Mouse (Mus musculus): ENCODE measurements around the gene C1qtnf9.

C1qtnf9 gene

DNA sequence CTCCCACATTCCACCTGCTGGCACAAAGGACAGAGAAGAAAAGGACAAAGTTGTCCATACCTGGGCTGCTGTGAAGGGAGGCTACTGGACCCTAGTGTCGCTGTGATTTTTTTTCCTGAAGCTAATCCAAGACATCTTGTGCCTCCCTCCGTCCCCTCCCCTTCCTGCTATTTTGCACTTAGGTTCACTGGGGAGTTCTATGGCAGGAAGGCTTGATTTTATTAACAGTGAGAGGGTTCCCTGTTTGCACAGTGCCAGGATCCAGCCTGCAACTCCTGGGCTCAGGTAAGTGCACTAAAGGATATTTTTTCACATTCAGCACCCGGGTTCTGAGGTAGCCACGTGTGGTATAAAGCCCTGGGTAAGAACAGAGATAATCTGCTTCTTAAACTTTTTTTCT is at the start of gene C1qtnf9:
C1qtnf9 (plus strand) TSS at position 251 of the 400 bp plus-strand sequence.
- DNase-seq (ENCODE audit: low read depth, low spot score), result no peak

DNA sequence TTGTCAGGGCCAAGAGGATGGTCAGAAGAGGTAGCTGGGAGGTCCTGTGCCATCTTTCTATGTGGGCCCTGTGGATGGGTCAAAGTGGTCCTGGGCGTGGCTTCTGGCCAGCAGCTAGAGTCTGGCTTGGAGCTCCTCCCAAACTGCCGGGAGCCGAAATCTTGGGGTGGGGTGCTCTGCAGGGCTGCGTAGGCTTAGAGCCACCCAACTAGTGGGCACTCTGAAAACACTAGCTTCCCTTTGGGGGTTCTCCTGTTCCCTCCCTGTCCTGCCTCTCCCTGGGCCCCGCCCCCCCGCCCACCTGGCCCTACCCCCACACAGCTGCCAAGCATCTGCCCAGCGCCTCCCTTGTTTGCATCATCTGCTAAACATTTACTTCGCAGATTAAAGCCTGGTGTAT is 46.6 kb upstream of the C1qtnf9 start:
- no peak for DNase-seq (ENCODE audit: low read depth, low spot score)

DNA sequence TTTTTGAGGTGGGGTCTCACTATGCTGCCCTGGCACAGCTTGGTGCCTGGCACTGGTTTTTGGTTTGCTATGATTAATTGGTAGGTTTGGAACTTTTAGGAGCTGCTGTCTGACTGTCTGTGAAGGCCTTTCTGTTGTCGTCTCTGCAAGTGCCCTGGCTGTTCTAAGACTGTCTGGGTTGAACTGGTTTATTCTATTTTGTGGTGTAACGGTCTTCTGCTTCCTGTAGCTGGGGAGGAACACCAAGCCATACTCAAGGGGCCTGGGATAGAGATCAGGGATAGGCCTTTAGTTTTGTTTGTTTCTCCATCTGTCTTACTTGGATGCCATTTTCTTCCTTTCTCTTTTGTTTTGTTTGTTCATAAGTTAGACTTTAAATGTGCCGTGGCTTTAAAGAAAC is 46.0 kb upstream of the C1qtnf9 start:
- DNase-seq (ENCODE audit: low read depth, low spot score), result no peak

DNA sequence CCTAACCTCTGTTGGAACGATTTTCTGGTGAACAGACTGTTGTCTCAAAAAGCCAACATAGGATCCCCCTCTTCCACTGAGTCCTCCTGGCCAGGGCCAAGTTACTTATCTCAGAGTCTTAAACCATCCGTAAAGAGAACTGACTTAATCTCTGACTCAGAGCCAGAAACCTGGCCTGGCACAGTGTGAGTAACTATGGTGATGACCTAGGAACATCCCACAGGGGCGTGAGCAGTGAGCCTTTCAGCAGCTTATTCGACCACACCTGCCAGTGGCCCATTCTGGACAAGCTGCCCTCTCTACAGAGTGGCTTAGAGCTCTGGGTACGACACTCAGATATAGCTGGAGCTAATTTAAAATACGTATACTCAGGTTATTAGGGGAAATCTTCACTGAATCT is 41.8 kb upstream of the C1qtnf9 start:
- DNase-seq (ENCODE audit: low read depth, low spot score), result no peak

DNA sequence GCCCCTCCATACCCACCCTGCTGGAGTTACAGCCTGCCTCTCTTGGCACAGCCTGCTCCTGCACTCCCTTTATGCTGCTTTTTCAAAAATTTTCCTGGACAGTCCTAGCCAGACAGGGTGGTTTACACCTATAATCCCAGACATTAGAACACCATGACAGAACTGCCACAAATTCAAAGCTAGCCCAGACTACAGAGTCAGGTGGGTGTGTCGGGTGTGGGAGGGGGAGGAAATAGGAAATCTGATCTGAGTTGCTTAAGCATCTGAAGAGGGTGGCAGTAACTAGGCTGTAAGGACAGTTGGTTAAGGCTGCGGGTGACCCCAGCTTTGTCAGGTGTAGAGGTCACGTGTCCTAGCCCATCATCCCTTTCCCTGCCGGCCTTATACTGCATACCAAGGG is 40.8 kb upstream of the C1qtnf9 start:
- DNase-seq (ENCODE audit: low read depth, low spot score), result no peak

DNA sequence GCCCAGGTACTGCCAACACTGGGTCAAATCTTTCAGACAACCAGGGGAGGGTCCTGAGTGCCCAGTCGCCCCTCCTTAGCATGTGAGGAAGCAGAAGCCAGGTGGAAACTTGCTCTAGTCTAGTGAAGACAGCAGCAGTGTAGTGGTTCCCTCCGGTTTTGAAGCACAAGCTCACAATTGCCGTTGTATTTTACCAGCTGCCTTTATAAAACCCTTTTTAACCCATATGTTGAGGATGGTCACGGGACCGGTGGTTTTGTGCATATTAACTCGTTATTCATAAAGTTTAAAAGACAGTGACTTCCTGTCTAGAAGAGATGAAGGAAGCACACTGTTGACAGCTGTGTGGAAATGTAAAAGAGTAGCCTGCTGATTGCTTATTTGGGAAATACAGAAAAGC is 35.9 kb upstream of the C1qtnf9 start:
- DNase-seq (ENCODE audit: low read depth, low spot score), result no peak

DNA sequence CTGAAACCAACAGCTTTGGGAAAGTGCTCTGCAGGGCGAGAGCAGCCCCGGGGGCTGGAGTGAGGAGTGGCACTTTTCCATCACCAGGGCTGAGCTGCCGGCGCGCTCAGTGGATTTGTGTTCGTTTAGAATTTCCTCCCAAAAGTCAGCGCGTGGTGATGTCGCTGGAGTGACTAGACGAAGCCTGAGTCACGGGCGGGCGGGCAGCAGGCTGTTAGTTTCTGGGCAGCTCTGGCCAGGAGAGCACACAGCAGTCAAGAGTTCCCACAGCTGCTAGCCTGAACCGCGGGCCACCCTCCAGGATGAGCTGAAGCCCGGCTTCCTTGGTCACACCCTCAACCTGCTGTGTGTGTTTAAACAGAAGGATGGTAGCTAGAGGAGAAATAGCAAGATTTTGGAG is 35.1 kb upstream of the C1qtnf9 start:
- DNase-seq (ENCODE audit: low read depth, low spot score), result no peak

DNA sequence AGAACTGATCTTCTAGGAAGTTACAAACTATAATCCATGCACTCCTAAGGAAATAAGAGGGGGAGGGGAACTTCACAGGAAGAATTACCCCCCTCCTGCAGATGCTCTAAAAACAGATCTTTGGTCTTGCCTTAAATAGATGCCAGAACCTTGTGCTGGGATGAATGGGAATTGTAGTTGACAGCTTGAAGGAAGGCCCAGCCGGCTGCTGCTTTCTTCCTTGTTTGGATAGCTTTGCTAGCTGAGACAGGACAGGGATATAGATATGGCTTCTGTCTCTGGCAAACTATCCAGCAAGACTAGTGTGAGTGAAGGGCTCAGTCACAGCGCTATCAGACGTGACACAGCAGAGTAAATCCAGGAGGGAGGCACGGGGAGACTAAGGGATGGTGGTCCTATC is 34.2 kb upstream of the C1qtnf9 start:
- no peak for DNase-seq (ENCODE audit: low read depth, low spot score)

DNA sequence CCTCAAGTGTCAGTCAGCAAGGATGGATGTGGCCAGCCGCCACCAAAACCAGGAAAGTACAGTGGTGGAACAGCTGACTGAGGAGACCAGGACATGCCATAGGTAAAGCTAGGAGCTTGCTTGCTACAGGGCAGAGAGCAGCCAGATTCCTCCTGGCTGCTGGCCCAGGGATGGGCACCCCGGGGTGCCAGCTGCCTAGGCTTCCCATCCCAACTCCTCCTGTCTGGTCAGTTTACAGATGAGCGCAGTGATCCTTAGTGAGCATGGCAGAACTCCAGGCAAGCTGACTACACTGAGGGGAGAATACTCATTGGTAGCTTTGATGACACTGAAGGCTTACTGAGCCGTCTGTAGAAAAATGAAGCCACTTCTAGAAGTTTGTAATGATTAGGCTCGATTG is 32.7 kb upstream of the C1qtnf9 start:
- DNase-seq (ENCODE audit: low read depth, low spot score), result no peak

DNA sequence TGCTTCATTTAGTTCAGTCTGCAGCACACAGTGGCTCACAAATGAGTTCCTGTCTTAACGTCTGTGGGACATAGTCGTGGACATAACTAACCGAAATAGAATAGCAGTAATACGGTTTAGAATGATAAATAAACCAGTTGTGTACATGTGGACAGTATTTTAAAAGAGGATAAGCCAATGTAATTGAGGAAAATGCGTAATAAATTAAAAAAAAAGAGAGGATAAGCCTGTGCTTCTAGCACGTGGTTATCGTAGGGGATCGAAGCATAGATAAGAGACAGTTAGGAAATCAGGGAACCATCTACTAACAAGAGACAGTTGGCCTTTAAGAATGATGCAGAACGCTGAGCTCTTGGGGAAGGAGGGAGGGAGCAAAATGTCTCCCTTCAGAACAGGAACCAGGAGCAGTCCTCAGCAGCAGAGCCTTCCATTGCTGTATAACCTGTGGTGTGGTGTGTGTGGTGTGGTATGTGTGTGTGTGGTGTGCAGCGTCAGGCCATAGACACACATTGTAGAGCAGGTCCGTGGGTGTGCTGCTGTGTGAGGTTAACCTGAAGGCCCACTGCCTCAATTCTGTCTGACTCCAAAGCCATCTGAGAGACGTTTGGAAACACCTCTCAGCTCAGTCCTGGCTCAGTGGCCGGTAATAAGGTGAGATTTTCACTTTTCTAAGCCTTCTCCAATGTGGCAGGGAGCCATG is 31.9 kb upstream of the C1qtnf9 start:
- DNase-seq (ENCODE audit: low read depth, low spot score), result no peak

DNA sequence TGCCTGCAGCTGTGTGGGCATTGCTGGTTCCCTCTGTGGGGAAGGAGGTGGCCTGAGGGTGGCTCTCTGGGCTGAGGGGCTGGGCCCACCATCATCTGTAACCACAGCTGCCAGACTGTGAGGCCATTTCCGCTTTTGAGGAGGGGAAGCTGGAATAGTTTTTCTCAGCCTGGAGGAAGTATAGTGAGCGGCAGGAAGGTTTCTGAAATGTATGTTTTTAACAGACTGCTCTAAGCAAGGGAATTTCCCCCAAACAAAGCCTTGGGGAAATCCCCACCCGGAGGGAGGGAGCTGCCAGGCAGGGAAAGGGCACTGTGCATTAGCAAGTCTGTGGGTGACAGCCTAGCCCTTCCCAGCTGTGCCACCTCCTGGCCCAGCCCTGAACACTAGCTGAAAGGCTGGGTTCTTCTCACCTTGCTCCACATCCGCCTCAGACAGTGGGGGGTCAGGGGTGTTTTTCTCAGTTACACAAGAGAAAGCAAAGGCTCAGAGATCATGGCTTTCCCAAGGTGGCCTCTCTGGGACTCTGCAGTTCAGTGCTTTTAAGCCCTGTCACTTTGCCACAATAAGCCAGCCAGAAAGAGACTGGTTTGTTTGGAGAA is 31.2 kb upstream of the C1qtnf9 start:
- peak; percentile 87 for DNase-seq (ENCODE audit: low read depth, low spot score)

DNA sequence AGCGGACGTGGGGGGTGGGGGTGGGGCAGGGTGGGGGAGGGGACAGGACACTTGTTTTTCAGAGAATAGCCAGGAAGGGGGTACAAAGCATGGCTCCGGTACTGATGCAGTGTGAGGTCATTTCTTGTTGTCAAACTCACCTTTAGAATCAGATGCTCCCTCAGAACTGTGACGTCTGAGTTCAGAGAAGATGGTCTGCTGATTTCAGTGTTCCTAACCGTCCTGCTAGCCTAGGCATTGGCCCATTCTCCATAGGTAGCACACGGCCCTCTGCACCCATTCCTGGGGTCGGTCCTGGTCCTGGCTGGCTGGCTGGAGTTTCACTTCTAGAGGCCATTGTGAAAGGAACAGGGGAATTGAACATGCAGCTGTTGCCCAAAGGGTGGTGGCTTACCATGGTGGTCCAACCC is 30.7 kb upstream of the C1qtnf9 start:
- no peak for DNase-seq (ENCODE audit: low read depth, low spot score)

DNA sequence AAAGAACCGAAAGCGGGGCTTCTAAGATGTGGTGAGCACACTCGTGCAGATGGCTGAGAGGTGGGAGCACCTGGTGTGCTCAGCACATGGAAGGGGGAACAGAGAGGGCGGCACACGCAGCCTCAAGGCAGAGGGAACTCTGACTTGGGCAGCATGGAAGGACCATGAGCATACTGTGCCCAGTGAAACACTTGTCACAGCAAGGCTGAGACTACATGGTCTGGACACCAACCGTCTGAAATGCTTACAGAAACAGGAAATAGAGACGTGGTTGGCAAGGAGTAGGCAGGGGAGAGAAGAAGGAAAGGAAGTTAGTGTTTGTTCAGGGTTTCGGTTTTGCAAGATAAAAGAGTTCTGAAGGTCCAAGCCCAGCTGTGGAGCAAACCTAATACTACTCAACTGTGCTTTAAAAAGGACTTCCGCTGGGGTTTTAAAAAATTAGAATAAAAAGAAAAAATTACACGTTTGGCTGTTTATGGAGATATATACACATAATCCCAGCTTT is 29.4 kb upstream of the C1qtnf9 start:
- DNase-seq (ENCODE audit: low read depth, low spot score), result peak; percentile 89

DNA sequence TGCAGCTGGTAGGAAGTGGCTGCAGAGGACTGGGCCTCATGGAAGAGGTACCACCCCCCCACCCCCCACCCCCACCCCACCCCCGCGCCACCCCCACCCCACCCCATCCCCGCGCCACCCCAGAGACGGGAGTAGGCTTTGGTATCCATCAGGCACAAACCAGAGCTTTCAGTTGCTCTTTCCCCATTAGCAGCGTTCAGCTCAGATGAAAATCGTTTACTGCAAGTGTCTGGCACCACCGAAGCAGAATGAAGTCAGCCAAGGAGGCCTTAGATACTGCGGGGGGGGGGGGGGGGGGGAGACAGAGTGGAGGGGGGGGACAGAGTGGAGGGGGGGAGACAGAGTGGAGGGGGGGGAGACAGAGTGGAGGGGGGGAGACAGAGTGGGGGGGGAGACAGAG is 28.8 kb upstream of the C1qtnf9 start:
- no peak for DNase-seq (ENCODE audit: low read depth, low spot score)

DNA sequence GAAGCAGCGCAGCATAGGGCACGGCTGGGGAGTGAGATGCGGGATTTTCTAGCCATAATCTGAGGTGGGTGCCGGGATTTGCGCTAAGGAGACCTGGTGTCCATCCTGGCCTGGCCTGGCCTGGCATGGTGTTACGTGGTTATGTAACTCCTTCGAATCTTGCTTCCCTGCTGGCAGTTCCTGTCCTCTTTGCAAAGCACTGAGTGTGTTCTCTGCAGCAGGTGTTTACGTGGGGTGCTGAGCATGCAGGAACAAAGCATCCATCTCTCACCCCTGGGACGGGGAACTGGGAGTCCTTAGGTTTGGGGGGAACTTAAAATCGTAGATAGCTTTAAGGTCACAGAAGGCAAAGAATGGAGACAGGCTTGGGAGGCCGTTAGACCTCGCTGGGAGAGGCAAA is 28.3 kb upstream of the C1qtnf9 start:
- DNase-seq (ENCODE audit: low read depth, low spot score), result peak; percentile 26

DNA sequence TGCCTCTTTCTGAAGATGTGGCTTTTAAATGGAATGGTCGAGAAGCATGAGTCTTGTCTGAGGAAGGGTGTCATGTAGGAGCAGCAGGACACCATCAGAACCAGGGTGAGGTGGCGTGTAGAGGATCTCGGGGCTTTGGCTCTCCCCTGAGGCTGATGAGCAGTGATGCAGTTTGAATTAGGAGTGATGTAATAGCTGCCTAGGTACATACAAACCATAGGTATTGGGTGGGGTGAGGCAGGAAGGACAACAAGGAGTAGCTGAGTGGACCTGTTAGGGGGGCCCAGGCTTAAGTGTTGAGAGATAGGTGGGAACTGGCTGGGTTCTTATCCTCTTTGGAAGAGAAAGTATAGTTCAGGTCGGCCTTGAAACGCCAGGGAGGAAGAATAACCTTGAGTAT is 27.4 kb upstream of the C1qtnf9 start:
- no peak for DNase-seq (ENCODE audit: low read depth, low spot score)

DNA sequence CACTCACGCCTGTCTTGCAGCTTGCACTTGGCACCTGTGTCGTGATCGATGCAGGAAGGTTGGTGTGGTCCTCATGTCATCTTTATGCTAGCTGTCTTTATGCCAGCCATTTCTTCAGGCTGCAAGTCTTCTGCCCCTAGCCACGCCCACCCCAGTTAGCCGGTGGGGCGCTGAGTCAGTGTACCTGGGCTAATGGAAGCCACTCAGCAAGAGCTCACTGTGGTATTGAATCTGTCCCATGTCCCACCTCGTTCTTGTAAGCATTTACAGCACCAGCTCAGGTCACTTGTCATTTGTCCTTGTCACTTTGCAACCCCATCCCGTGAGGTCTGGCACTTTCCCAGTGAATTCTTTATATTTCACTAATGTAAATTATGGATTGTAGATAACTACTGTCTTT is 26.9 kb upstream of the C1qtnf9 start:
- no peak for DNase-seq (ENCODE audit: low read depth, low spot score)

DNA sequence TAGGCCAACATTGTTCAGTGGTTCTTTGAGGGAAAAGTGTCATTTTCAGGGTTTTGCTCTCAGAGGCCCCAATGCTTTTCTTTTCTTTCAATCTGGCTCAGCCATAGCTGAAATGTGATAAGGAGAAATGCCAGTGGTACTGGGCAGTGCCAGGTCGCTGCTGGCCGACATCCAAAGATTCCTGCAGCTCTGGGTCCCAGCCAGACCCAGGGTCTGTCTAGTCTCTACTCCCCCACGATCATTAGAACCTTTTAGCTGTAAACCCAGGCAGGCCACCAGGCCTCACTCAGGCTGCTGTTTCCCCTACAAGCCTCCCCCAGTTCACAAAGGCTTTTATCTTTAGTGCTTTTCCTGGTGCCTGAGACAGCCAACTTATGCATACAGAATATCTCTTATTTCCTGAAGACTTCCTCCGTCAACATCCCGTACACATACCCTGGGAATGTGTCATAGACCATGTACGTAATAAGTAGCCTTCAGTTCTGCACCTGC is 26.4 kb upstream of the C1qtnf9 start:
- DNase-seq (ENCODE audit: low read depth, low spot score), result no peak

DNA sequence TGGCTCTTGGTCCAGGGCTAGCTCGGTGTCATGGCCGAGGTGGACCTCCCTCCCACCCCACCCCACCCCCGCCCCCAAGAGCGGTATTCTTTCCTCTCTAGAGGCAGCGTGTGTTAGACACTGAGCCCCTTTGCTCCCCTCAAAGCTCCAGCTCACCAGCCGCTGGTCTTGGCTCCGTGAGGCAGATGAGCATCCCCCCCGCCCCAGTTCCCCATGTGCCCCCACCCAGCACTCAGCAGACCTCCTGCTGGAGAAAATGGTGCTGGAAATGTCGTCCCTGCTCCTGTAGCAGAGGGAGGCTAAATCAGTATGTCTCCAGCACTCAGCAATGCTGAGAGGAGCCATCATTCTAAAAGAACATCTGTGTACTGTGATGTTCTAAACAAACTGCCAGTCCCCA is 24.3 kb upstream of the C1qtnf9 start:
- DNase-seq (ENCODE audit: low read depth, low spot score), result no peak

DNA sequence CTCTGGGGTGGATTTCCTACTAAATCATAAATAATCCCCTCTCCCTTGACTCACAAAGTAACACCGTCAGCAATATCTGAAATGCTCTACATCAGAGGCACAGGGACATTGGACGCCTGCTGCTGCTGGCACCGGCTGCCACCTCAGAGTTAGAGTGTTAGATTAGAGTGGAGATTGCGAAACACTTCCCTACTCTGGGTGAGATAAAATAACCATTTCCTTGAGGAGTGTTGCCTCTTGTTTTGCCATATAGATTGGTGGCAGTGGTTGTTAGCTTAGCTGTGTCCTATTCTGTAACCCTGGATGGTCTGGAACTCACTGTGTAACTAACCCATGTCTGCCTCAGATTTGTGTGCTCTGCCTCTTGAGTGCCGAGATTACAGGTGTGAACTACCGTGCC is 22.7 kb upstream of the C1qtnf9 start:
- no peak for DNase-seq (ENCODE audit: low read depth, low spot score)

DNA sequence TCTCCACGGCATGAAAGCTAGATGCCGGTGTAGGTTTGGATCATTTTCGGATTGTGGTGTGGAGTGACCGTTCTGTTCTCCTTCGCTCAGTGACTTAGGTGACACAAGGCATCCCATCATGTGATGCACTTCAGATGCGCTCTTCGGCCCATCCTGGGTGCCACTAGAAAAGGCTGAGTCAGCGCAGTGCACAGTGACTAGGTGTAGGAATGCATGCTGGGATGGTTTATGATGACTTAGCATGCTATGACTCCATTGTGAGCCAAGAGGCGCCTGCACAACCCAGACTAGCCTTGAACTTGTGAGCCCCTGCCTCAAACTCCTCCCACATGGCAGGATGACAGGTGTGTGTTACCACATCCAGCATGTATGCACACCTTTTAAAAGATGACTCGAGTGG is 21.8 kb upstream of the C1qtnf9 start:
- no peak for DNase-seq (ENCODE audit: low read depth, low spot score)

DNA sequence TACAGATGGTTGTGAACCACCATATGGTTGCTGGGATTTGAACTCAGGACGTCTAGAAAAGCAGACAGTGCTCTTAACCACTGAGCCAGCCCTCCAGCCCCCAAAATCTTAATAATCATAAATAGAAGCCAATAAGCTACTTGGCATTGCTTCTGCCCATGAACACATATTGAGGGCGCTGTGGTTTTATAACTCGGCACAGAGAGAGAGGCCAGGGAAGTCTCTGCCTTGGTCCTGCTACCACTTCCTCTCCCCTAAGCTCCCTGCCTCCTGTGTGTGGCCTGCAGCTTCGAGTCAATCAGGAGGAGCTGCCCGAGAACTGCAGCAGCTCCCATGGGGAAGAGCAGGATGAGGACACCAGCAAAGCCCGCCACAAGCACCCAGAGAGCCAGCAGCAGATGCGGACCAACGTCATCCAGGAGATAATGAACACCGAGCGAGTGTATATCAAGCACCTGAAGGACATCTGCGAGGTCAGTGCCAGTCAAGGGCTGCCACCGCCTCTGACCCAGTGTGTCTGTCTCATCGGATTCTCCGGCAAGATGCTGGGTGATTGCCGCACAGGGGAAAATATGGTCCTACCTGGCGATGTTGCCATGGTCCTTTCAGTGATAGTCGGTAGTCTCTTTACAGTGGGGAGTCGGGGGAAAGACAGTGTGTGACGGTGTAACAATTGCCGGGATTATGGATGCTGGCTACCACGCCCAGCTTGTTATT is 20.6 kb upstream of the C1qtnf9 start:
- no peak for DNase-seq (ENCODE audit: low read depth, low spot score)

DNA sequence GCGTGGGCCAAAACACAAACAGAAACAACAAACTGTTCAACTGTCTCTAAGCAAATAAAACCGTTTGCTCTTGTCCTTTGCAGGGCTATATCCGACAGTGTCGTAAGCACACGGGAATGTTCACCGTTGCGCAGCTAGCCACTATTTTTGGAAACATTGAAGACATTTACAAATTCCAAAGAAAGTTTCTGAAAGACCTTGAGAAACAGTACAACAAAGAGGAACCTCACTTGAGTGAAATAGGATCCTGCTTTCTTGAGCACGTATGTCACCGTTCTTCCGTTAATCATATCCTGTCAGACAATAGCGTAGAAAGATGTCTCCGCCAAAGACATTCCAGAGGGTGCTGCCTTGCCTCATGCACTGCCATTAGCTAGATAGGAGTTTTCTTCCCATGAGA is 18.1 kb upstream of the C1qtnf9 start:
- DNase-seq (ENCODE audit: low read depth, low spot score), result no peak

Measured in A20 (cell line).